Mouse (Mus musculus): ENCODE measurements around the gene Wipf2. TPM values are rescaled to one million over a fixed set of nuclear protein-coding genes. Genes with fewer than 3 reads are reported as not detected.
A peak's percentile ranks its signal among the peaks of the same experiment; 100 is the strongest.

The Wipf2 gene
- polyA plus RNA-seq, 1 experiment = 14.0 TPM

DNA sequence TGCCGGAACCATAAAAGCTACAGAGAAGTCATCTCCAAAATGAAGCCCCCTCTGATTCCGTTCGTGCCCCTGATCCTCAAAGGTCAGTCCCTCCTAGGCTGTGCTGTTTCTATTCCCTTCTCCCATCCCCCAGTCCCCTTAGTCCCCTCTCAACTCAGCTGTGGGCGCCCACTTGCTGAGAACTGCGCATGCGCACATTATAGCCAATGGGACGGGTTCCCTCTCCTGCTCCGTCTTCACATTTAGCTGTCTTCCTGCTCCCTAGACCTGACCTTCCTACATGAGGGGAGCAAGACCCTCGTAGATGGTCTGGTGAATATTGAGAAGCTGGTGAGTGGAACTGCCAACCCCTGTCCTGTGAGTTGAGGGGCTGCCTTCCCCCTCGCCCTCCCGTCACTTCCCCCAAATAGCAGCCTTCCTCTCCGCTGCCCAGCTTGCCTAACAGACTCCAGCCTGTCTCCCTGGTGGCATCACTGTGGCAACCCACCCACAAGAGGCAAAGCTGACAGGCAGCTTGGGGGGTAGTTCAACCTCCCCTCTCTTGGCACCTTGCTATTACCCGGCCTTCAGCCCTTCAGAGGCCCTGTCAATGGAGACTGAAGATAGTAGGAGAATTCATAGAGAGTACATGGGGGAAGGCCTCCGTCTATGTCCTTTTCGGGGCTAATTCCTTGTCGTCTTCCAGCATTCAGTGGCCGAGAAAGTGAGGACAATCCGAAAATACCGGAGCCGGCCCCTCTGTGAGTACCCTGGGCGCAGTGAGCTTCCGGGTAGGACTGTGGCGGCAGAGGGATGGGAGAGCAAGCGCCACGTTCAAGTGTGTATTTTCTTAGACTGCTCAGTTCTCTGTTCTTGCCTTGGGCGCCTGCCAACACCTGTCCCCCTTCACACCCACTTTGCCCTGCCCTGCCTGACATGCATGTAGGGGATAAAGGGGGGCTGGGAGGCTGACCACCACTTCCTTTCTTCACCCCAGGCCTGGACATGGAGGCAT lies 13.0 kb upstream of the Wipf2 start:
- H3K4me3 ChIP-seq (replicated peaks; ENCODE audit: extremely low read depth, low read depth, low read length) = no peak overlapping the region
- 66% methylated on average over 26 of the region's 26 CpGs for WGBS
- peaks cover 3% of the 10 kb centered on the region; the same call in 1 of the 2 replicates for H3K4me1 ChIP-seq (ENCODE audit: control insufficient read depth, insufficient read depth, low read length)
- TF ChIP-seq POLR2A (IDR thresholded peaks at IDR 0.05; ENCODE audit: borderline replicate concordance, extremely low read depth, low read depth, low read length) (no peak), CTCF (IDR thresholded peaks at IDR 0.05; ENCODE audit: insufficient read depth, low read length) (no peak)
- no peak for DNase-seq

GRCm38 (mm10) chr11:98854116-98854515 lies 9.3 kb upstream of the Wipf2 start:
- peaks cover 2% of the 10 kb centered on the region; the same call in 1 of the 2 replicates for H3K4me1 ChIP-seq (ENCODE audit: control insufficient read depth, insufficient read depth, low read length)
- WGBS = 84% methylated on average over 8 of the region's 8 CpGs
- no peak for TF ChIP-seq POLR2A (IDR thresholded peaks at IDR 0.05; ENCODE audit: borderline replicate concordance, extremely low read depth, low read depth, low read length)
- no peak for TF ChIP-seq CTCF (IDR thresholded peaks at IDR 0.05; ENCODE audit: insufficient read depth, low read length)
- no peak for DNase-seq
- no peak overlapping the region for H3K4me3 ChIP-seq (replicated peaks; ENCODE audit: extremely low read depth, low read depth, low read length)

DNA sequence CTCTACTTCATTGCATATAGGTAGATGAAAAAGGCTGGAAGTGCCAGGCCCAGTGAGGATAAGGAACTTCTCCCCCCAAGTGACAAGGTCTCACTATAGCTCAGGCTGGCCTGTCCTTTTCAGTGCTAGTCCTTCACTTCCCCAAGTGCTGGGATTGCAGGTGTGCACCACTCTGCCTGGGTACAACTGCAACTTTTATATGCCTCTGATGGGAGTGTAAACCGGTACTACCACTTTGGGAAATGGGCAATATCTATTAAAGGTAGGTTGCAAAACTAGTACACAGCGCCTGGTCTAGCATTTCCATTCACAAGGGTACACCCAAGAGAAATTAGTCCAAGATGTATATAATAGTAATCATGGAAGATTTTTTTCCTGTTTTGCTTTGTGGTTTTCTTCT lies 8.8 kb upstream of the Wipf2 start:
- no peak for DNase-seq
- H3K4me3 ChIP-seq (replicated peaks; ENCODE audit: extremely low read depth, low read depth, low read length) = no peak overlapping the region
- no peaks in the 10 kb centered on the region for H3K4me1 ChIP-seq (ENCODE audit: control insufficient read depth, insufficient read depth, low read length)
- TF ChIP-seq CTCF (IDR thresholded peaks at IDR 0.05; ENCODE audit: insufficient read depth, low read length) (no peak), POLR2A (IDR thresholded peaks at IDR 0.05; ENCODE audit: borderline replicate concordance, extremely low read depth, low read depth, low read length) (no peak)
- WGBS = 75% methylated on average over 2 of the region's 2 CpGs

DNA sequence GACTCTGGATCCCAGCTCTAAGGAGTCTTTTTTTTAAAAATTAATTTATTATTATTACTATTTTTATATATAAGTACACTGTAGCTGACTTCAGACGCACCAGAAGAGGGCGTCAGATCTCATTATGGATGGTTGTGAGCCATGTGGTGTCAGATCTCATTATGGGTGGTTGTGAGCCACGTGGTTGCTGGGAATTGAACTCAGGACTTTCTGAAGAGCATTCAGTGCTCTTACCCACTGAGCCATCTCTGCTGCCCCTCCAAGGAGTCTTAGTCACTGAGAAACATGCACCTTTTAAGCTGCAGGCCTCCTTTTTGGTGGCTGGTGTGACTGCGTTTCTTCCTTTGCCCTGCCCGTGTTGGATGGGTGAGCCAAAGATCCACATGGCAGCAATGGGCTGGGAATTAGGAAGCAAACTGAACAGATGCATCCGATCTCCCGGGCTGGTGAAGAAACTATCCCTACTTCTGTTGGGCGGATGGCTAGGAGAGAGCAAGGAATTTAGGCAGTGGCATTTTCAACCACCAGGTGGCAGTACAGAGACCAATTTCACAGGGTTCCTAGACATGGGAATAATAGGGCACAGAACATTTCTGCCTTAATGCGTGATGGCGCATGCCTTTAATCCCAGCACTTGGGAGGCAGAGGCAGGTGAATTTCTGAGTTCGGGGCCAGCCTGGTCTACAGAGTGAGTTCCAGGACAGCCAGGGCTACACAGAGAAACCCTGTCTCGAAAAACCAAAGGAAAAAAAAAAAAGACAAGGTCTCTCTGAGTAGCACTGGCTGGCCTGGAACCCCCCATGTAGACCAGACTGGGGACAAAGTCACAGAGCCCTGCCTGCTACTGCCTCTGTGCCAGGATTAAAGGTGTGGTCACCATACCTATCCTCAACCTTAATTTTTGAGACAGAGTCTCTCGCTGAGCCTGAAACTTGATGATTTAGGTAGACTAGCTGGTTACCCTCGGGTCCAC lies 4.4 kb upstream of the Wipf2 start:
- H3K4me3 ChIP-seq (replicated peaks; ENCODE audit: extremely low read depth, low read depth, low read length) = no peak overlapping the region
- WGBS = 30% methylated on average over 14 of the region's 14 CpGs
- DNase-seq = peak; percentile 89
- H3K4me1 ChIP-seq (ENCODE audit: control insufficient read depth, insufficient read depth, low read length) = no peaks in the 10 kb centered on the region
- peak; percentile 49 for TF ChIP-seq CTCF (IDR thresholded peaks at IDR 0.05; ENCODE audit: insufficient read depth, low read length)
- no peak for TF ChIP-seq POLR2A (IDR thresholded peaks at IDR 0.05; ENCODE audit: borderline replicate concordance, extremely low read depth, low read depth, low read length)

GRCm38 (mm10) chr11:98863751-98864429 lies 452 bp downstream of the Wipf2 start:
- 1% methylated on average over 38 of the region's 39 CpGs for WGBS
- no peak for DNase-seq
- Histone ChIP-seq H3K4me3 (replicated peaks; ENCODE audit: extremely low read depth, low read depth, low read length) (peak overlapping the region; percentile 91), H3K4me1 (ENCODE audit: control insufficient read depth, insufficient read depth, low read length) (no peaks in the 10 kb centered on the region; the same call in 1 of the 2 replicates)
- TF ChIP-seq POLR2A (IDR thresholded peaks at IDR 0.05; ENCODE audit: borderline replicate concordance, extremely low read depth, low read depth, low read length) (no peak), CTCF (IDR thresholded peaks at IDR 0.05; ENCODE audit: insufficient read depth, low read length) (no peak)

DNA sequence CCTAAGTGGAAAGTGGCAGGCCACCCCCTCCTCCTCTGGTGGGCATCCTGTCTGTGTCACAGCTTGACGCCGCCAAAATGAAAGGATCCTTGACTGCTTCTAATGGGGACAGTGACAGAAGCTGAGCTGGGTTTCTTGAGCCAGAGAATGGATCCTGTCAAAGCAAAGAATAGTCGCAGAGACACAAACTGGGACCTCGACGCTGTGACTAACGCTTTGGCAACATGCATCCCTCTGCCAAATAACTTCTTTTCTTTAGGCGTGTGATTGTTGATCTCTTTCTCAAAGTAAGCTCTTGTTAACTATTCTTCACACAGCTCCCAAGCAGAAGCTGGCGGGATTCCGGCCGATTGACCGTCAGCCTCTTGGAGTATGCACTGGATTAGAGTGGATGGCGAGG lies 3.9 kb downstream of the Wipf2 start:
- 78% methylated on average over 12 of the region's 12 CpGs for WGBS

DNA sequence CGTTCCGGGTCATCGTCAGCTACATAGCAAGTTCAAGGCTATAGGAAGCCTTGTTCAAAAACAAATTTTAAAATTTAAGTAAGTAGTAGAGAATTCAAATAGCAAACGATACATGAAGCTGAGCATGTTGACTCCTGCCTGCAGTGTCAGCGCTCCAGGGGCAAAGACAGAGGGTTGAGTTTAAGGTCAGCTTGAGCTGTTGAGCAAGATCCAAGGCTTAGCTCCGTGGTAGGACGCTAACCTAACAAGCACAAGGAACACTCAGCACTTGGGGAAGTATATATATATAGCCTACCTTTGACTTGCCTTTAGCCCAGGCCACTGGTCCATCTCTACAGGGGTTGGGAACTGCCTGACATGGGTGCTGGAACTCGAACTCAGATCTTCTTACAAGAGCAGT lies 6.5 kb downstream of the Wipf2 start:
- Histone ChIP-seq H3K4me1 (ENCODE audit: control insufficient read depth, insufficient read depth, low read length) (peaks cover 8% of the 10 kb centered on the region), H3K4me3 (replicated peaks; ENCODE audit: extremely low read depth, low read depth, low read length) (no peak overlapping the region)
- TF ChIP-seq CTCF (IDR thresholded peaks at IDR 0.05; ENCODE audit: insufficient read depth, low read length) (no peak), POLR2A (IDR thresholded peaks at IDR 0.05; ENCODE audit: borderline replicate concordance, extremely low read depth, low read depth, low read length) (no peak)
- 76% methylated on average over 8 of the region's 8 CpGs for WGBS
- no peak for DNase-seq

More for the DNA sequence above, 3.9 kb downstream of the Wipf2 start:
- H3K4me3 ChIP-seq (replicated peaks; ENCODE audit: extremely low read depth, low read depth, low read length) = no peak overlapping the region
- TF ChIP-seq POLR2A (IDR thresholded peaks at IDR 0.05; ENCODE audit: borderline replicate concordance, extremely low read depth, low read depth, low read length) (no peak), CTCF (IDR thresholded peaks at IDR 0.05; ENCODE audit: insufficient read depth, low read length) (no peak)
- peaks cover 6% of the 10 kb centered on the region for H3K4me1 ChIP-seq (ENCODE audit: control insufficient read depth, insufficient read depth, low read length)
- DNase-seq = no peak

GRCm38 (mm10) chr11:98870791-98871190 lies 7.4 kb downstream of the Wipf2 start:
- TF ChIP-seq POLR2A (IDR thresholded peaks at IDR 0.05; ENCODE audit: borderline replicate concordance, extremely low read depth, low read depth, low read length) (no peak), CTCF (IDR thresholded peaks at IDR 0.05; ENCODE audit: insufficient read depth, low read length) (no peak)
- Histone ChIP-seq H3K4me1 (ENCODE audit: control insufficient read depth, insufficient read depth, low read length) (peaks cover 8% of the 10 kb centered on the region), H3K4me3 (replicated peaks; ENCODE audit: extremely low read depth, low read depth, low read length) (no peak overlapping the region)
- DNase-seq = no peak
- WGBS = 71% methylated on average over 5 of the region's 5 CpGs
